Comparison of ENCODE assay signal across 10 mouse cellular contexts in genomic region chr17:8652681-8653262, GRCm38 (mm10).
DNase-seq lines count a peak whose midpoint lies in the region; ATAC-seq and TF ChIP-seq lines count a peak whose summit lies in the region.
"Had no signal": no experiment of that assay in that cellular context is flagged by ENCODE, and none has a peak within 500 bp of the region (broad histone marks: within the 10 kb centered on the region; RNA-seq: fewer than 3 reads in every experiment).

No protein-coding gene starts in this region.

- WGBS in forebrain, postnatal 0 days = 63% methylated on average over 3 of the region's 3 CpGs
- WGBS in forebrain, embryonic 10.5 days = 93% methylated on average over 3 of the region's 3 CpGs

- no peaks in the 10 kb centered on the region for H3K27me3 ChIP-seq in forebrain, postnatal 0 days (ENCODE audit: insufficient read depth, low read length)
- no peaks in the 10 kb centered on the region for H3K27me3 ChIP-seq in forebrain, embryonic 10.5 days (ENCODE audit: poor library complexity, severe bottlenecking)
- H3K27me3 ChIP-seq: embryonic facial prominence, embryonic 15.5 days; midbrain, embryonic 12.5 days had no signal

- intact Hi-C loops in gastrocnemius, adult 2 months (cut with DNase I) = no loop called here

- peak; percentile 18 for DNase-seq in forebrain, postnatal 0 days
- DNase-seq in forebrain, embryonic 10.5 days (ENCODE audit: extremely low spot score, low spot score) = no peak
- peak; percentile 16 for DNase-seq in adipocyte (ENCODE audit: low spot score)
- peak; percentile 80 for DNase-seq in gastrocnemius, adult 2 months
- DNase-seq in layer of hippocampus, adult 9-10 months (ENCODE audit: low spot score) = peak; percentile 29
- no peak for DNase-seq in right cerebral cortex, postnatal 36 days (ENCODE audit: low spot score in 2 of 2)
- no peak for DNase-seq in natural killer cell, adult 2 months (ENCODE audit: low spot score in 2 of 2)

- 0 out of 2 replicates have a peak, but pooled peaks cover 3% of the 10 kb centered on the region for H3K4me1 ChIP-seq in forebrain, postnatal 0 days (ENCODE audit: insufficient read depth)
- 0 out of 2 replicates have a peak, but pooled peaks cover under 1% of the 10 kb centered on the region for H3K4me1 ChIP-seq in forebrain, embryonic 10.5 days
- H3K4me1 ChIP-seq: embryonic facial prominence, embryonic 15.5 days; midbrain, embryonic 12.5 days had no signal

- no peak overlapping the region for H3K4me2 ChIP-seq in forebrain, postnatal 0 days (ENCODE audit: low read depth)
- H3K4me2 ChIP-seq: embryonic facial prominence, embryonic 15.5 days; midbrain, embryonic 12.5 days had no signal

- TF ChIP-seq CTCF in forebrain, postnatal 0 days (IDR thresholded peaks at IDR 0.05; ENCODE audit: low read depth) = no peak
- no peak for TF ChIP-seq CTCF in gastrocnemius, adult 2 months (IDR thresholded peaks at IDR 0.05)

- peak; percentile 68 for ATAC-seq in forebrain, postnatal 0 days
- ATAC-seq in CD4-positive, CD25-positive, alpha-beta regulatory T cell, adult 4 months = no peak

- H3K9me3 ChIP-seq in forebrain, postnatal 0 days (ENCODE audit: low read length) = no peaks in the 10 kb centered on the region
- H3K9me3 ChIP-seq in forebrain, embryonic 10.5 days = no peaks in the 10 kb centered on the region
- H3K9me3 ChIP-seq: embryonic facial prominence, embryonic 15.5 days; midbrain, embryonic 12.5 days had no signal

- no peak overlapping the region for H3K4me3 ChIP-seq in forebrain, postnatal 0 days (ENCODE audit: low read depth, low read length)
- no peak overlapping the region for H3K4me3 ChIP-seq in forebrain, embryonic 10.5 days
- H3K4me3 ChIP-seq in gastrocnemius, adult 2 months = no peak overlapping the region
- H3K4me3 ChIP-seq: embryonic facial prominence, embryonic 15.5 days; midbrain, embryonic 12.5 days had no signal

- no peak overlapping the region for H3K27ac ChIP-seq in forebrain, postnatal 0 days (ENCODE audit: low read depth, low read length)
- H3K27ac ChIP-seq in forebrain, embryonic 10.5 days = no peak overlapping the region
- peak overlapping the region; percentile 71 for H3K27ac ChIP-seq in gastrocnemius, adult 2 months
- H3K27ac ChIP-seq: embryonic facial prominence, embryonic 15.5 days; midbrain, embryonic 12.5 days had no signal

- no peak overlapping the region for H3K9ac ChIP-seq in forebrain, postnatal 0 days
- H3K9ac ChIP-seq: embryonic facial prominence, embryonic 15.5 days; midbrain, embryonic 12.5 days had no signal

- no peaks in the 10 kb centered on the region for H3K36me3 ChIP-seq in forebrain, postnatal 0 days (ENCODE audit: insufficient read depth)
- H3K36me3 ChIP-seq in forebrain, embryonic 10.5 days (replicated peaks) = no peaks in the 10 kb centered on the region
- H3K36me3 ChIP-seq: embryonic facial prominence, embryonic 15.5 days; midbrain, embryonic 12.5 days had no signal

Comparison
In these comparisons a context has a peak if more than half of its experiments do, and no peak if none do; other contexts are left out.
1. DNase-seq: peak in forebrain, postnatal 0 days (single experiment), adipocyte (single experiment), gastrocnemius, adult 2 months (single experiment) and layer of hippocampus, adult 9-10 months (single experiment); none in forebrain, embryonic 10.5 days (single experiment), right cerebral cortex, postnatal 36 days (0 of 2) and natural killer cell, adult 2 months (0 of 2).